Mouse (Mus musculus): Measurements from ENCODE around the gene Fbxl7.

Fbxl7 gene

DNA sequence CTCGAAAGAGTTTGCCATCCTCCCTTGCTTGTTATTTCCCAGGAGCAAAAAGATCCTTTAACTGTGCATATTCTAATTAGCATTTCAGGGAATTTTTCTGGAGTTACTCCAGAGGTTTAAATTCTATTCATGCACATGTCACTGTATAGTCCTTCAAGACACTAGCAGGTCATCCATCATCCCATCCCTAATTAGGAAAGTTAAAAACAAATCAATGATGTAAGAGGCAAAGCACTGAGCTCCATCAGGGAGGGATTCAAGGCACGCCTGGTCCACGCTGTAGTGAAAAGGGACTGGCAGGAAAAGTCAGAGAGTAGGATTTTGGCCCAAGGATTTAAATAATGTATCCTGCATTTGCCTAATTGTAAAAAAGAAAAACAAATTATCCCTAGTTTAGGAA is 202.3 kb downstream of the Fbxl7 start:
- DNase-seq (ENCODE audit: low read depth, low spot score): no peak

DNA sequence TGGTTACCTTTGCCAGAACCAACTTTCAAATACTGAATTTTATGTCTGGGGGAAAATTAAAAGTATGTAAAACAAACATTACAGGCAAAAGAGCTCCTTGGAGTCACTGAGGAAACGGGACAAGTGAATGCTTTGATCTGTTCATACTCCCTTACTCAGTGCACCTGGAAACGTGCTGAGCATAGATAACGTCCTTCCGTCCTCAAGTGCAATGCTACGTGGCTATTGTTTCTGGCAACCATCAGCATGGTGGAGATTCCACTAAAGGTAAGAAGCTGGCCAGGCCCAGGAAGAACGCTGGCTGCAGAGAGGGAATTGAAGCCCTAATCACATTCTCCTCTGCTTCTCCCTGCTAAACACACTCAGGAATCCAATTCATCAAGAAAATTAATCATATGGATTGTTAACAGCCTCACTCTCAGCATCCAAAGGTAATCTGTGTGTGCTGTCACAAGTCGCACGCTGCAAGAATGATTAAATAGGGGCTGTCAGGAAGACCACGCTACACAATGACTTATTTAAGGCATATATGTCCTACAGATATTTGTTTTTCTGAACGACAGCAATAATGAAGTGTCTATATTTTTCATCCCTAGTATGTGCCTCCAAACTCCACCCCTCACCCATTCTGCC is 206.8 kb downstream of the Fbxl7 start:
- no peak for DNase-seq (ENCODE audit: low read depth, low spot score)

DNA sequence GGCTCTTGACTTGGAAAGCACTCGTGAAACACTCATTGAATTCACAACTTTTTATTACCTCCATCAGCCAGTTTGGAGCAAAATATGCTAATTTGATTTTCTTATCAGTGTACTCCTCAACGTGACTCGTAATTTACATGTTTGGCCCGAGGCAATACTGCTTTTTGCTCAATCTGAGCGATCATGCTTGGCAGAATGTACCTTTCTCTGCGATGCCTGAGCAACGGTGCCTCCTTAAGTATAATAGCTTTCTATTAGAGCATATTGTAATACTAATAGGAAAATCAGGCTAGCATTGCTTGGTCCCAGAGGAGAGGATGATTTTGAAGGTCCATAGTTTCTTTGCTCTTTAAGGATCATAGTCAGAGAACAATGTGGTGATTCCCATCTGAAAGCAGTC is 207.7 kb downstream of the Fbxl7 start:
- no peak for DNase-seq (ENCODE audit: low read depth, low spot score)

DNA sequence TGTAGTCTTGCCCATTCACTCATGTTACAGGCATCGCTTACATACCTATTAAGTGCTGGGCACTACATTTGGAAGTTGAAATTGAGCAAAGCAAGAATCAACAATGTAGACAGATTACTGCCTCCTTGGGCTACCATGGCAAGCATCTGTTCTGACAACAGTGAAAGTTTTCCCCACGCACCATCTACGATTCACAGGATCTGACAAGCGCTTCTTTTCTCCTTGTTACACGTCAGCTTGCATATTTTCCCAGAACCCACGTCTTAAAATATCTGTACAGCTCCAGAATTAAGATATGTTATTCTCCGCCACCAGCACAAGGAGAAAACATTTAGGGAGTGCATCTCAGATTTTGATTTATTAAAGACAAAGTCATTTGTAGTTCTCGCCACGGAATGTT is 213.1 kb downstream of the Fbxl7 start:
- DNase-seq (ENCODE audit: low read depth, low spot score): peak; percentile 13

DNA sequence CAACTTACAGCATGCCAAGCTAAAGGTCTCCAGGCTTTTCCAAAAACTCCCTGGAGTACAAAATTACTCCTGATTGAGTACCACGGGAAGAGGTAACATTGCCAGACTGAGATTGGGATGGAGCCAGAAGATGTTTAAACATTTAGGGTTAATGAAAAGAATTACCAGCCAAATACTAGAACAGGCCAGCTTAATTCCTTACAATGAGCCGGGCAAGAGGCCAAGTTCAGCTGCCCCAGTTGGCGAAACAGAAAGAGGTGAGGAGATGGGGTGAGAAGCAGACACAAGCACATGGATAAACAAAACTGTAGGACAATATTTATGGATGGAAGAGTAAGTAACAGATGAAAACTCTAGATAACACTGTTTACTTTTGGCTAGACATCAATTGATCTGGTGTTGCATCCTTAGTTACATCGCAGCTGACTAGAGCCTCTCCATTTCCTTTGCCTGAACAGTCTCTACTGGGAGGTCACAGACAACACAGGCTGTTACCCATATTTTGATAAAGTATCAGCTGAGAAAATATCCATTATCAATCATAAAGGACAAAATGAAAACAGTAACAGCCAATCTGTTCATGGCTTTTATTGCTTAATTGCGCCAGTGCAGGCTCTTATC is 222.0 kb downstream of the Fbxl7 start:
- DNase-seq (ENCODE audit: low read depth, low spot score): no peak

DNA sequence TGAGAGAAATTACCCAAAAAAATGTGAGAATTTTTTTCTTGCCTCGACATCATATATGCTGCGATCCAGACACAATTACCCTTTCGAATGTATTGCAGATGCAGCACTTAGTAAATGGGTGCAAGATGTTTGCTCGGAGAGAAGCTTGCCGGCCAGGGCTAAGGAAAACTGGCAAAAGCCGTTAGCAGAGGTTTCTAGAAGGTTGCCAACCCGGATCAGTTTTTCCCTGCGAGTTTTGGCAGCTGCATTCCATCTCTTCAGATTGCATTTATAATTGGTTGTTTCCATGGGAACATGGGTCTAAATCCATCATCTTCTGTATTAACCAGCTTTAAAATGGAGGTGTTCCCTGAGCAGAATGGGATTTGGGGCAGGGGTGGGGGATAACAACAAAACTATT is 240.4 kb downstream of the Fbxl7 start:
- DNase-seq (ENCODE audit: low read depth, low spot score): no peak

DNA sequence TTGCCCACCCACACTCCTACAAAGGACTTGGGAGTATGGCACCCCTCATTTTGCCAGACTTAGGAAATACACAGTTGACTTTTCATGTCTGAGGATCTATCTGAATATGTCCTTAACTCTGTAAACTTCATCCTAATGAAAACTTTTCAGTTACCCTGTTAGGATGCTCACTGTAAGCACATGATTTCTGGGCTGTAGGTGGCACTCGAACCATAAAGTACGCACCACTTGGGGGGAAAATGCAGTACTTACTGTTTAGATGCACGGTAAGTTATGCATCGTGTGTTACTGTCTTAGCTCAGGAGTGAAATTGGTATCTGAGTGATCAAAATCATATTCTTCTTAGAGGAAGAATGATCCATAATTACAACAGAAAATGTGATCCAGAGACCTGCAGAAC is 252.8 kb downstream of the Fbxl7 start:
- no peak for DNase-seq (ENCODE audit: low read depth, low spot score)

DNA sequence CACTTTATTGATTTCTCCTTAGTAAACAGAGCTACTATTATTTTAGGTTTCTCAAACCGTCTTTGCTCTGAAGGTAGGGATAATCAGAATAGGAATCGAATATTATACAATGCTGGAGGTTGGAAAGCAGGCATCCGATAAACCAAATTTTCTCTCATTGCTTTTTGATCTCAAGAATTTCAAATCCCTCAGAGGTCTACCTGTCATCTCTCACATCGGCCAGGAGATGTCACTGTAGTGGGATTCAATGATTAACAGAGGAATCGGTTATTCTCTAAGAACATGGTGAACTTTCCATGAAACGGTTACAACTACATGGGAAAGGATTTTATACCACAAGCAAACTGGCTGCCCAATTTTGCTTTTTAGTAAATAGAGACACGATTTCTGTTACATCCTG is 255.7 kb downstream of the Fbxl7 start:
- peak; percentile 37 for DNase-seq (ENCODE audit: low read depth, low spot score)

DNA sequence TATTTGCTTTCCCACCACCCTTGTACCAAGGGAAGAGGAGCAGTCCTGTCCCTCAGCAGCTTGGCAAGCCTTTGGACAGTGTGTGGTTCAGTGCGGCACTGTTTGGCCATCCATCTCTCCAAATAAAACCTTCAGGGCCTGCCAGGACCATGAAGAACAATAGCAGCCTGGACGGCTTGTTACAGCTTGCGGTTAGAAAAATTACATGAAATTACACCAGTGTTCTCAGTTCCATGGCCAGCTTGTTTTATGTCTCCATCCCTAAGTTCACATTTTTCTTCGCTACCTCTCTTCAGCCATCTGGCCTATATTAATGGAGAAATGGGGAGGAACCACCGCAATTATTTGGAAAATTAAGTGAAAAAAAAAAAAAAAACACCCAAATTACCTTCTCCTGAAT is 259.8 kb downstream of the Fbxl7 start:
- DNase-seq (ENCODE audit: low read depth, low spot score): no peak

DNA sequence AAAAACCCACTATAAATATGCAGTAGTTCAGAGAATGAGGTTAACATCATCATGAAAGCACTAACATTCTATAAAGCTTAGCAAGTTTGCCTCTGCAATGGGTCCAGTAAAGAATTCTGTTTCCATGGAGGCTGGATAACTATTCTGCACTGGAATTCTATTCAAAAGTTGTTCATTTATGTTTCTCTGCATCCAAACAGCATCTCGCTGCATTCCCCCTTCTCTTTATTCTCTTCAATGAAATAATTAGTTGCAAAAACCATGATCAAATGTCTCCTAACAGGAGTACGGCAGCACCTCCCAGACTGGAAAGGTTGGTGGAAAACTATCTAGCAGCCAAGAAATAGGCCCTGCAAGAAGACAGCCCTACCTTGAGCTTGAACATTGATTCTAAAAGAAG is 267.2 kb downstream of the Fbxl7 start:
- DNase-seq (ENCODE audit: low read depth, low spot score): no peak

DNA sequence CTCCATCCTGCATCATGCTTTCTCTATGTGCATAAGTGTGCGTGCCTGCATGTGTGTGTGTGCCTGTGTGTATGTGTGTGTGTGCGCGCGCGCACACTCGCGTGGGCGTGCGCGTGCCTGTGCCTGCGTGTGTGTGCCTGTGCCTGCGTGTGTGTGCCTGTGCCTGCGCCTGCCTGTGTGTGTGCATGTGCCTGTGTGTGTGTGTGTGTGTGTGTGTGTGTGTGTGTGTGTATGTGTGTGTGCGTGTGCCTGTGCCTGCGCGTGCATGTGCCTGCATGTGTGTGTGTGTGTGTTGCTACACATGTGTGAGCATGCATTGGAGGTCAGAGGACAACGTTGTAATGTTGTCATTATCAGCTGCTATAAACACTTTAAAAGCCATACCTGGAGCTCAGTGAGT is 272.1 kb downstream of the Fbxl7 start:
- DNase-seq (ENCODE audit: low read depth, low spot score): no peak

DNA sequence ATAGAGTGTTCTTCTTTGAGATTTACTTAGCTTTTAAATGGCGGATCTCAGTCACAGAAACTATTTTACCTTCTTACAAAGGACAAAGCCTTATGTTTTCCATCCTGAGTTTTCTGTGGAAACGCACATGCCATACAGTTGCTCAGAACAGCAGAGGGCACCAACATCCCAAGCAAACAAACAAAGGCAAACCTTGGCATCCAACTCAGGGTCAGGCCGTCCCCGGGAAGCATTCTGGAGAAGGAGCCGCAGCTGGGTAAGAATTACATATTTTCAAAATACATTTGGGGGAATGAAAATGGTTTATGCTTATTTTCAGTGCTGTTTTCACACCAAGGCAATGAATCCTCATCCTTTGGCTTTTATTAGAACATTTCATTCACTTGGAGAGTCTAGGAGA is 275.1 kb downstream of the Fbxl7 start:
- DNase-seq (ENCODE audit: low read depth, low spot score): peak; percentile 5

DNA sequence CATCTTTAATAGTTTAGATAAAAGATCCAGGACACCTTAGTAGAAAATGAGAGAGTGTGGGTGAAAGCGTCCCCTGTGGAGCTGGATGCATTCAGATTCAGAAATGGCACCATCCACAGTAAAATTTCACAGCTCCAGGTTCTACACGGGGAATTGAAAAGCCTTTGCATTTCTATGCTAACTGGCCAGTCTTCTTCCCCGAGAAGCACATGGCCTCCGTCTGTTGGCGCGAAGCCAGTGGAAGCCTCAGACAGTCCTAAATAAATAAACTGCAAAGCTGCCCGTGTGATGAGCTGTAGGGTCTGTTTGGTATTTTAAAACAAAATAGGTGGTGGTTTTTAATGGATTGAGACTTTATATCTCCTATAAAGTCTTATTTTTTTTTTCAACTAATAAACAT is 276.2 kb downstream of the Fbxl7 start:
- peak; percentile 6 for DNase-seq (ENCODE audit: low read depth, low spot score)

DNA sequence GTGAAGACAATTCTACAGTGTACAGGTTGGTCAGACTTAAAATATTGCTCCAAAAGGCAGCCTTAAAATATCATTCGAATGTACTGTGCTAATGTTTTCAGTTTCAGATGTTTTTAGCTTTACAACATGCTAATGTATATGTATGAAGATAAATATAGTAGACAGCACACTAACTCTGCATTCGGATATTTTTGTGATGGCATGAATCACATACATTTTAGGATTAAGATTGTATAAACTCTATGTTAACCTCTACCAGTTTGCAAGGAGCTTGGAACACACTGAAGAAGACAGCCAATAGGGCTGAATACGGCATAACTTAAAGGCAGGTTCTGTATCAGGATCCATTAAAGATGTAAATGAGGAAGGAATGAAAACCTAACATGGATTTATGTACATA is 299.1 kb downstream of the Fbxl7 start:
- no peak for DNase-seq (ENCODE audit: low read depth, low spot score)

DNA sequence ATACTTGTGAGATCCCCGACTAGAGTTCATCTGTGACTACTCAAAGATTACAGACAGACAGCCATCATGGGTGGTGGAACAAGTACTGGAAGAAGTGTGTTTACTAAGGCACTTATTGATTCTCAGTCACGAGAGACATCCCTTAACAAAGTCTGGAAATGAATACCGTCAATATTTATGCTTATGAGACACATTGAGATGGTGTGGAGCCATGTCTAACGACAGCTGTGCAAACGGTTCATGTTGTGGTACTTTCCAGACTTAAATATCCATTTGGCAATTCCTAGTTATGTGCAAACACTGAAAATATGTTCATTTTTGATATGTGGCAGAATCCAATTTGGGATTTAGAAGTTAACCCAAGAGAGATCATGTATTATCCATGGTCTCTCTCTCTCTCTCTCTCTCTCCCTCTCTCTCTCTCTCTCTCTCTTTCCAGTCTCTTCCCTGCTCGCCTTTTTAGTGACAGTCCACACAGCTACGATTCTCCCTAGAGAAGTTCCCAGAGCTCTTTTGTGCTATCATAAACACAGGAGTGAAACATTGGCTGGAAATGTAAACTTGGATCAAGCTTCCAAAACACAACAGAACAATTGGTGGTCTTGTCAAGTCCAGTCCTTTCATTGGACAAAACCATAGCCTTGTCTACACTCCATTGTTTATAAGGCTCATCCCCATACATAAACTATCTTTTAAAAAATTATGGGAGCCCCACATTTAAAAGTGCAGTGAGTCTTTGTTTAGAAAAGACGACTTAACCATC is 315.3 kb downstream of the Fbxl7 start:
- DNase-seq (ENCODE audit: low read depth, low spot score): no peak

DNA sequence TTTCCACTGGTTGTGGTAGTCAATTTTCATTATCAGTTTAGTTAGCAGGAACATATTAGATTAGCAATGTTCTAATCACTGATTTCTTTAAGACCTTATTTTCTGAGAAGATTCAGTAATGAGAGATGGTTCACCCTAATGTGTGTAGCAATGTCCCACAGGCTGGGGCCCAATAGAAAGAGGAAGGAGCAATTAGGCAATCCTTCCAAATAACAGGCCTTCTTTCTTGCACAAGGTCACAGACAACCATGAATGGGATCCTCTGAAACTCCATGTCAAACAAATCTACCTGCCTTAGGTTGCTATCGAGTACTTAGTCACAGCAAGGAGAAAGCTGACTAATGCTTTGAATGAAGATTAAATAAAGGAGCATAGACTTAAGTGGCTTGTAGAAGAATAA is 316.9 kb downstream of the Fbxl7 start:
- DNase-seq (ENCODE audit: low read depth, low spot score): no peak

DNA sequence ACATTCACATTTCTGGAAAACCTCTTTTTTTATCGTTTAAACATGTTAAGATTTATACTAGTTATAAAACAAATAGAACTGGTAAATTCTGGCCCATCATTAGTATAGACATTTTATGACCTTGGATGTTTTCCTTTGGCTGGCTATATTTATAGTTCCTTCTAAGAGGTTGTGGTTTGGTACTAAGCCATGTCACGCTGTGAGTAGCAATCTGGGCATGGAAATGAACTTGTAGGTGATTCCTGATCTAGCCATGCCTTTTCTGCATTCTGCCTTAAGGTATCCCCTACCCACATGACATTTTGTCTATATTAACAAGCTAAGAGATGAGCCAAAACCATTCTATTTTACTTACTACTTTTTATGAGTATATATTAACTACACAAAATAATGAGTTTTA is 329.3 kb downstream of the Fbxl7 start:
- DNase-seq (ENCODE audit: low read depth, low spot score): no peak

DNA sequence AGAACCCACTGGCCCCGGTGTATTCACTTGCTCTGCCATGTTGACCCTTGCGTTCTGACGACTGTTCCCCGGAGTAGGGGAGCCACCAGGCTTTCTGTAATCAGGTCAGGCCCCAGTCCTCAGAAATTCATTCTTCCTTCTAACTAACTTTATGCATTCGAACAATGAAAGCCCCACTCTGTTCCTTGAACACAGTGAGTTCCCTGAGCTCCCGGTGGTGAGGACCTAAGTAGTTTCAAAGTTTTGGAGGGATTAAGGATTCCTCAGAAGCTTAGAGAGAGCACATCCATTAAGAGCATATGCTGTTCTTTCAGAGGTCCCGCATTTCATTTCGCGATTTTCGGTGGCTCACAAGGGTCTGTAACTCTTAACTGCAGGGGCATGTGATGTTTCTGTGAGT is 341.8 kb downstream of the Fbxl7 start:
- no peak for DNase-seq (ENCODE audit: low read depth, low spot score)

DNA sequence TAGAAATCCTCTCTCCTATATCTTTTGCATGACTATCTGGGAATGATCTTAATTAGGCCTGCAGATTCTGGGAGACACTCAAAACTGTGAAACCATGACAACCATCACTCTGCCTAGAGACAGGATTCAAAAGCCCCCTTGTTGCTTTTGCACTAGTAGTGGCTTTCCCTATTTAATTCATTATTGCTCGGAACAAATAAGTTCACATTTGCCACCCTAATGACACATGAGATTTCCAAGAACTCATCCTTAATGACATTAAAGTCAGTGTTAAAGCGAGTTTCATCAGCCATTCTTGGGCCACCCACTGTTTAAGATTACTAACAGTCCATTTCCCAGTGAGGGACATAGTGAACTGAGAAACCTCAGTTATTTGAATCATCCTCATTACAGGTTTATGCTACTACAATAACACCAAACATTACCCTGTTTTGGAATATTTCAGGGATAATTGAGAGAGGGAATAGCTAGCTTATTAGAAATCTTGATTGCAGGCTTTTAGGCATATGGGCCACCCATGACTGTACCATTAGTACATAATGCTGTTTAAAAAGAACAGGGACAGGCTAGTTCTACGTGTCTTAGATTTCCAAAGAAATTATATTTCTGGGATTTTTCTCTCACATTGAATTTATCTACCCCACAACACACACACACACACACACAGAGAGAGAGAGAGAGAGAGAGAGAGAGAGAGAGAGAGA is 361.2 kb downstream of the Fbxl7 start:
- no peak for DNase-seq (ENCODE audit: low read depth, low spot score)

DNA sequence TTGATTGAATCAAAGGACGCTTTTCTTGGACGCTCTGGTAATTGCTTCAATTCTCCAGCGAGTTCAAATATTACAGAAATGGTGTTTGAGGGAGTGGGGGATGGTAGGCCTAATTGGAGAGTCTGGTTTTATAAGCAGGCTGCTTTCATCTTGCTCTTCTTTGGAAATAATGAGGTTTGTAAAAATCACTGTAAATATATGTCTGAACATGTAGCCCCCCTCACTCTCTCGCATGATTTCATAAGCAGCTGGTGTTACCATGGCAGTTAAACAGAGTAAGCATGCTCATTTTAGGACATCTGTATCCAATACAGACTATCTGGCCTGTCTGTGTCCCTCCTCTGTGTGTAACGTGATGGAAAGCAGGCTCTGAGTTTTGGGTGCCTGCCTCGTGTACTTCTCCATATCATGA is 376.2 kb downstream of the Fbxl7 start:
- no peak for DNase-seq (ENCODE audit: low read depth, low spot score)

DNA sequence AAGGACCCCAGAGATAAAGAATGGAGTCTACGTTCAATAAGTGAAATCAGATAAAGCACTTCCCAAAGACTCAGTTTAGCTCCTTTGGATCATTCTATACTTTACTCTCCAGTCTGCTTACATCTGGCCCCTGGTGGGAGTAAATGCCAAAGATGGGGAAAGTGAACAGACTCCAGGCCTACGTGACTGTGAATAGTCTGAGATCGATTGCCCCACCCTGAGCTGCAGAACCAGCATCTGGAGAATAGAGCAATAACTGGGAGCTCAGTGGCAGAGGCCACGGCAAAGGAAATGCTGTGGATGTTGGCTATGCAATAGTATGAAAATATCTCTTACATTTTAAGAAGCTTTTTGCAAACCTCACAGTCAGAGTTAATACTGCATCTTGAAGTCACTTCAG is 394.4 kb downstream of the Fbxl7 start:
- DNase-seq (ENCODE audit: low read depth, low spot score): no peak
